Mouse (Mus musculus) MEL (cell line): ENCODE results near the gene Crb1. TPM values are rescaled to one million over a fixed set of nuclear protein-coding genes. Genes with fewer than 3 reads are reported as not detected.

Experiments
- DNase-seq: peaks from one replicate; pipeline ENCODE4 v3.0.0; 2011; ENCODE audit warnings: low read depth, low spot score
- H3K27ac ChIP-seq: 2 replicates; pipeline ENCODE4 v1.5.1; 2012; ENCODE audit warnings: low read depth, mild to moderate bottlenecking, control low read depth, low read length, moderate library complexity; ENCODE audit not compliant: control insufficient read depth
- H3K27me3 ChIP-seq, 2 experiments: fragments of 150-350 bp in 1 of 2; sonication (generic) in 1 of 2; 2 replicates each; pipeline ENCODE4 v1.6.1; 2012; ENCODE audit warnings: low read length in 2 of 2, mild to moderate bottlenecking in 2 of 2, improper control_type of control experiment in 1 of 2, moderate library complexity in 1 of 2; ENCODE audit not compliant: insufficient read depth in 2 of 2, control insufficient read depth in 1 of 2
- H3K36me3 ChIP-seq, 2 experiments: 2 replicates each; pipeline ENCODE4 v1.6.1; 2012 to 2014; ENCODE audit warnings: low read length in 2 of 2, improper control_type of control experiment in 1 of 2, inconsistent platforms in 1 of 2, mild to moderate bottlenecking in 1 of 2; ENCODE audit not compliant: insufficient read depth in 2 of 2, control insufficient read depth in 1 of 2
- H3K4me1 ChIP-seq, 2 experiments: fragments of 150-350 bp in 1 of 2; sonication (generic) in 1 of 2; 2 replicates each; pipeline ENCODE4 v1.6.1; 2012; ENCODE audit warnings: low read length in 2 of 2, improper control_type of control experiment in 1 of 2, mild to moderate bottlenecking in 1 of 2; ENCODE audit not compliant: insufficient read depth in 2 of 2, control insufficient read depth in 1 of 2
- H3K4me3 ChIP-seq, 2 experiments: fragments of 150-350 bp in 1 of 2; sonication (generic) in 1 of 2; 2 replicates each; pipeline ENCODE4 v1.5.1; 2012; ENCODE audit warnings: low read depth in 2 of 2, low read length in 2 of 2, mild to moderate bottlenecking in 2 of 2, moderate library complexity in 2 of 2, control low read depth in 1 of 2, improper control_type of control experiment in 1 of 2; ENCODE audit not compliant: control insufficient read depth in 1 of 2, insufficient read depth in 1 of 2
- H3K79me2 ChIP-seq: 2 replicates; pipeline ENCODE4 v1.6.1; 2012; ENCODE audit warnings: mild to moderate bottlenecking, low read length, moderate library complexity; ENCODE audit not compliant: control insufficient read depth, poor library complexity, insufficient read depth
- H3K9ac ChIP-seq: 2 replicates; pipeline ENCODE4 v1.6.1; 2012; ENCODE audit warnings: low read depth, mild to moderate bottlenecking, control low read depth, low read length, moderate library complexity; ENCODE audit not compliant: control insufficient read depth, poor library complexity, severe bottlenecking
- H3K9me3 ChIP-seq: fragments of 150-350 bp; sonication (generic); replicated peaks from 2 replicates; pipeline ENCODE4 v1.6.1; 2012; ENCODE audit warnings: mild to moderate bottlenecking, low read length, improper control_type of control experiment, moderate library complexity; ENCODE audit not compliant: insufficient read depth
- CHD1 ChIP-seq: IDR thresholded peaks from 2 replicates; pipeline ENCODE4 v1.6.1; 2012; ENCODE audit warnings: low read depth, mild to moderate bottlenecking, inconsistent platforms, low read length, improper control_type of control experiment
- CTCF ChIP-seq, 3 experiments: IDR thresholded peaks in 2 of 3; conservative IDR thresholded peaks in 1 of 3; 2 replicates each; pipeline ENCODE4 v1.5.1; 2011 to 2012; ENCODE audit warnings: low read length in 3 of 3, low read depth in 2 of 3, mild to moderate bottlenecking in 2 of 3, improper control_type of control experiment in 1 of 3, inconsistent platforms in 1 of 3, mixed read lengths in 1 of 3, moderate library complexity in 1 of 3; ENCODE audit not compliant: control insufficient read depth in 1 of 3, insufficient read depth in 1 of 3, poor library complexity in 1 of 3, severe bottlenecking in 1 of 3
- E2F4 ChIP-seq: IDR thresholded peaks from 2 replicates; pipeline ENCODE4 v1.6.1; 2011; ENCODE audit warnings: low read depth, low read length, improper control_type of control experiment, borderline replicate concordance
- ETS1 ChIP-seq: IDR thresholded peaks from 2 replicates; pipeline ENCODE4 v1.6.1; 2012; ENCODE audit warnings: low read depth, mild to moderate bottlenecking, inconsistent platforms, low read length, improper control_type of control experiment, moderate library complexity
- GABPA ChIP-seq: IDR thresholded peaks from 2 replicates; pipeline ENCODE4 v1.6.1; 2012; ENCODE audit warnings: low read depth, mild to moderate bottlenecking, inconsistent platforms, low read length, improper control_type of control experiment, moderate library complexity
- MAZ ChIP-seq: IDR thresholded peaks from 2 replicates; pipeline ENCODE4 v1.6.1; 2012; ENCODE audit warnings: low read depth, mild to moderate bottlenecking, inconsistent platforms, low read length, improper control_type of control experiment
- MEF2A ChIP-seq: IDR thresholded peaks from 2 replicates; pipeline ENCODE4 v1.6.1; 2014; ENCODE audit warnings: low read depth, mild to moderate bottlenecking, inconsistent platforms, low read length, improper control_type of control experiment; ENCODE audit not compliant: poor library complexity, insufficient replicate concordance, severe bottlenecking; ENCODE audit errors: extremely low read depth
- MXI1 ChIP-seq: IDR thresholded peaks from 2 replicates; pipeline ENCODE4 v1.6.1; 2011; ENCODE audit warnings: mild to moderate bottlenecking, low read depth, low read length, improper control_type of control experiment
- NELFE ChIP-seq: IDR thresholded peaks from 2 replicates; pipeline ENCODE4 v1.6.1; 2011; ENCODE audit warnings: low read depth, low read length, improper control_type of control experiment
- POLR2AphosphoS5 ChIP-seq: IDR thresholded peaks from 2 replicates; pipeline ENCODE4 v1.6.1; 2012; ENCODE audit warnings: low read depth, borderline replicate concordance, mild to moderate bottlenecking, inconsistent platforms, low read length, moderate library complexity, mixed read lengths
- RCOR1 ChIP-seq: IDR thresholded peaks from 2 replicates; pipeline ENCODE4 v1.6.1; 2012; ENCODE audit warnings: low read depth, mild to moderate bottlenecking, inconsistent platforms, low read length, improper control_type of control experiment
- SIN3A ChIP-seq: IDR thresholded peaks from 2 replicates; pipeline ENCODE4 v1.6.1; 2012; ENCODE audit warnings: low read length, improper control_type of control experiment, inconsistent platforms
- SMC3 ChIP-seq: IDR thresholded peaks from 2 replicates; pipeline ENCODE4 v1.6.1; 2011; ENCODE audit warnings: low read depth, low read length, improper control_type of control experiment
- TAL1 ChIP-seq: IDR thresholded peaks from 2 replicates; pipeline ENCODE4 v1.6.1; 2012; ENCODE audit warnings: mild to moderate bottlenecking, inconsistent platforms, low read length, moderate library complexity, mixed read lengths
- TCF12 ChIP-seq: IDR thresholded peaks from 2 replicates; pipeline ENCODE4 v1.6.1; 2014; ENCODE audit warnings: low read depth, mild to moderate bottlenecking, inconsistent platforms, low read length, improper control_type of control experiment, moderate library complexity
- UBTF ChIP-seq: IDR thresholded peaks from 2 replicates; pipeline ENCODE4 v1.6.1; 2012; ENCODE audit warnings: low read depth, mild to moderate bottlenecking, inconsistent platforms, low read length, improper control_type of control experiment, moderate library complexity, borderline replicate concordance; ENCODE audit not compliant: insufficient read depth
- USF1 ChIP-seq: IDR thresholded peaks from 2 replicates; pipeline ENCODE4 v1.6.1; 2014; ENCODE audit warnings: low read depth, mild to moderate bottlenecking, inconsistent platforms, low read length, improper control_type of control experiment, moderate library complexity
- USF2 ChIP-seq, 2 experiments: IDR thresholded peaks; 2 replicates each; pipeline ENCODE4 v1.6.1; 2011 to 2012; ENCODE audit warnings: improper control_type of control experiment in 2 of 2, low read length in 2 of 2, borderline replicate concordance in 1 of 2, inconsistent platforms in 1 of 2, low read depth in 1 of 2, mild to moderate bottlenecking in 1 of 2; ENCODE audit not compliant: insufficient read depth in 1 of 2
- ZMIZ1 ChIP-seq: IDR thresholded peaks from 2 replicates; pipeline ENCODE4 v1.6.1; 2012; ENCODE audit warnings: low read depth, mild to moderate bottlenecking, inconsistent platforms, low read length, improper control_type of control experiment, moderate library complexity
- polyA plus RNA-seq, 2 experiments: library from polyadenylated mRNA; stranded (reverse) in 1 of 2; unstranded in 1 of 2; fragments of >175 nt in 1 of 2; fragments of >200 nt in 1 of 2; gene quantifications; 2 replicates each; pipeline versions ENCODE4 v1.2.1 to v1.2.4; 2012; ENCODE audit warnings: low replicate concordance in 2 of 2, low read depth in 1 of 2; ENCODE audit not compliant: insufficient read length in 2 of 2, insufficient read depth in 1 of 2, missing spikeins in 1 of 2
- total RNA-seq: library from RNA; depleted of rRNA; stranded (reverse); fragments of 300-350 nt; gene quantifications from 2 replicates; pipeline ENCODE4 v1.2.3, GENCODE M21; 2012

Crb1 gene
- total and polyA plus RNA-seq, 3 experiments: not detected

DNA sequence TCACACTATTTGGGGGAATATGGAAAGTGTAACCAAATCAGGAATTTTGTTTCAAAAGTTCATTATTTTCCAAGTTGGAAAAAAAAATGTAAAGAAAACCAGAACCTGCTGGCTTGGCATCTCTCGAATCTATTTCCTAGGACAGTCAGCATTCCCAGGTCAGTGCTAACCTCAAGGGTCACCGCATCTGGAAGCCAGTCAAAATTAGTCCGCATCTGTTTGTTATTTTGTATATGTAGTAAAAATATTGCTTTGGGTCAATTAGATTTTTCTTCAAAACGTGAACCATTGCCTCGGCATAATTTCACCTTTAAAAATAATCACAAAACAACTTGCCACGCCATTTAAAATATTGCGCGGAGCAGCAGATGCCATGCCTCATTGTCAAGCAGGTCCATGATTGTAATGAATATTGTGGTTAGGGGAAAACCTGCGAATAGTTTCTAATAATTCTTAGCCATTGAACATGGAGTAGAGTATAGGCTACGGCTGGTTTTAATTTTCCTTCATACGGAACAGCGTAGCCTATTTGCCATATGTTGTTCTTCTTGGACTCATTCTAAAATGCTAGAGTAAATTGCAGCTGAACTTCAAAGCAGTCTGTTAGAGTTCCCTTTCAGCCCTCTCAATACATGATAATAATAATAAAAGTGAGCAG, 130.0 kb downstream of the Crb1 start:
- H3K79me2 ChIP-seq: no peaks in the 10 kb centered on the region
- no peaks in the 10 kb centered on the region for H3K27me3 ChIP-seq
- no peak overlapping the region for H3K27ac ChIP-seq
- no peak for DNase-seq
- H3K9me3 ChIP-seq: no peaks in the 10 kb centered on the region
- H3K9ac ChIP-seq: no peak overlapping the region
- H3K4me3 ChIP-seq: no peak overlapping the region
- H3K4me1 ChIP-seq: no peaks in the 10 kb centered on the region
- no peaks in the 10 kb centered on the region for H3K36me3 ChIP-seq
- TF ChIP-seq UBTF (no peak), TAL1 (no peak), CTCF (IDR thresholded peaks at IDR 0.05 in 2 of 3, conservative IDR thresholded peaks at IDR 0.05 in 1 of 3; ENCODE audit: control insufficient read depth in 1 of 3, insufficient read depth in 1 of 3, low read depth in 2 of 3, low read length in 3 of 3, poor library complexity in 1 of 3, severe bottlenecking in 1 of 3) (no peak), GABPA (no peak), E2F4 (no peak), ZMIZ1 (no peak), POLR2AphosphoS5 (no peak), ETS1 (no peak), TCF12 (no peak), USF1 (no peak), USF2 (IDR thresholded peaks at IDR 0.05; ENCODE audit: borderline replicate concordance in 1 of 2, insufficient read depth in 1 of 2, low read depth in 1 of 2, low read length in 2 of 2) (no peak), SMC3 (no peak), NELFE (no peak), CHD1 (no peak), SIN3A (no peak), MAZ (no peak), RCOR1 (no peak), MEF2A (no peak)

- no peak overlapping the region for H3K4me3 ChIP-seq
- TF ChIP-seq MXI1 (no peak), UBTF (no peak), SIN3A (no peak), E2F4 (no peak)
- TF ChIP-seq, all 39 proteins: peak for 0
- Histone ChIP-seq H3K36me3 (no peaks in the 10 kb centered on the region), H3K9me3 (no peaks in the 10 kb centered on the region), H3K9ac (no peak overlapping the region), H3K4me1 (no peaks in the 10 kb centered on the region), H3K27me3 (0 out of 4 replicates have a peak, but pooled peaks cover 0 to 2% of the 10 kb centered on the region in 2 experiments), H3K27ac (no peak overlapping the region), H3K79me2 (no peaks in the 10 kb centered on the region)
- DNase-seq: no peak
These were observed 140.1 kb downstream of the Crb1 start for GRCm38 (mm10) chr1:139236794-139237193.
